Mouse (Mus musculus): ENCODE measurements around the gene Tecpr2. TPM values are rescaled to one million over a fixed set of nuclear protein-coding genes. Genes with fewer than 3 reads are reported as not detected.

Tecpr2 gene
- total and polyA plus RNA-seq, 3 experiments, result 3.6 to 5.2 (median 5.1) TPM

- Histone ChIP-seq H3K4me3 (no peak overlapping the region), H3K4me1 (ENCODE audit: control insufficient read depth, insufficient read depth, low read length) (peaks cover 15% of the 10 kb centered on the region), H3K27ac (peak overlapping the region; percentile 38), H3K79me2 (replicated peaks; ENCODE audit: control insufficient read depth, insufficient read depth, low read length) (no peaks in the 10 kb centered on the region), H3K27me3 (ENCODE audit: control insufficient read depth, insufficient read depth, low read length) (no peaks in the 10 kb centered on the region), H3K9ac (ENCODE audit: low read depth, low read length) (no peak overlapping the region), H3K36me3 (ENCODE audit: control insufficient read depth, insufficient read depth, low read length) (no peaks in the 10 kb centered on the region)
- DNase-seq, result peak in 1 of 2 experiments; percentile 36
- 41% methylated on average over 14 of the region's 14 CpGs for WGBS
- TF ChIP-seq CTCF (IDR thresholded peaks at IDR 0.05) (no peak), EP300 (IDR thresholded peaks at IDR 0.05; ENCODE audit: insufficient read depth, low read depth, low read length) (no peak), POLR2A (IDR thresholded peaks at IDR 0.05; ENCODE audit: insufficient read depth, low read depth, low read length) (peak; percentile 37; the same call in 1 of the 2 replicates)
- intact Hi-C loops (cut with DNase I), result no loop called here
Measured at GRCm38 (mm10) chr12:111007134-111008103, 118.4 kb downstream of the Tecpr2 start.

- Histone ChIP-seq H3K27me3 (ENCODE audit: control insufficient read depth, insufficient read depth, low read length) (no peaks in the 10 kb centered on the region), H3K4me1 (ENCODE audit: control insufficient read depth, insufficient read depth, low read length) (peaks cover 15% of the 10 kb centered on the region), H3K27ac (peak overlapping the region; percentile 38; the same call in 1 of the 2 replicates), H3K9ac (ENCODE audit: low read depth, low read length) (no peak overlapping the region), H3K79me2 (replicated peaks; ENCODE audit: control insufficient read depth, insufficient read depth, low read length) (no peaks in the 10 kb centered on the region), H3K4me3 (no peak overlapping the region), H3K36me3 (ENCODE audit: control insufficient read depth, insufficient read depth, low read length) (no peaks in the 10 kb centered on the region)
- 23% methylated on average over 11 of the region's 11 CpGs for WGBS
- DNase-seq, result peak in 1 of 2 experiments; percentile 14
- TF ChIP-seq EP300 (IDR thresholded peaks at IDR 0.05; ENCODE audit: insufficient read depth, low read depth, low read length) (no peak), CTCF (IDR thresholded peaks at IDR 0.05) (no peak), POLR2A (IDR thresholded peaks at IDR 0.05; ENCODE audit: insufficient read depth, low read depth, low read length) (no peak)
- intact Hi-C loops (cut with DNase I), result no loop called here
Measured at GRCm38 (mm10) chr12:111008500-111009490, 119.7 kb downstream of the Tecpr2 start.

- WGBS, result 70% methylated on average over 6 of the region's 6 CpGs
- no peak for DNase-seq
- Histone ChIP-seq H3K4me1 (ENCODE audit: control insufficient read depth, insufficient read depth, low read length) (peaks cover 15% of the 10 kb centered on the region), H3K36me3 (ENCODE audit: control insufficient read depth, insufficient read depth, low read length) (no peaks in the 10 kb centered on the region), H3K27me3 (ENCODE audit: control insufficient read depth, insufficient read depth, low read length) (no peaks in the 10 kb centered on the region), H3K9ac (ENCODE audit: low read depth, low read length) (no peak overlapping the region), H3K27ac (no peak overlapping the region), H3K4me3 (no peak overlapping the region), H3K79me2 (replicated peaks; ENCODE audit: control insufficient read depth, insufficient read depth, low read length) (no peaks in the 10 kb centered on the region)
- intact Hi-C loops (cut with DNase I), result no loop called here
- no peak for TF ChIP-seq EP300 (IDR thresholded peaks at IDR 0.05; ENCODE audit: insufficient read depth, low read depth, low read length)
- TF ChIP-seq POLR2A (IDR thresholded peaks at IDR 0.05; ENCODE audit: insufficient read depth, low read depth, low read length), result no peak
- TF ChIP-seq CTCF (IDR thresholded peaks at IDR 0.05), result no peak
Measured at GRCm38 (mm10) chr12:111009615-111010257, 120.7 kb downstream of the Tecpr2 start.

GRCm38 (mm10) chr12:111016807-111017206 lies 127.7 kb downstream of the Tecpr2 start:
- Histone ChIP-seq H3K9ac (ENCODE audit: low read depth, low read length) (no peak overlapping the region), H3K4me3 (no peak overlapping the region), H3K27me3 (ENCODE audit: control insufficient read depth, insufficient read depth, low read length) (no peaks in the 10 kb centered on the region), H3K27ac (no peak overlapping the region), H3K4me1 (ENCODE audit: control insufficient read depth, insufficient read depth, low read length) (no peaks in the 10 kb centered on the region), H3K79me2 (replicated peaks; ENCODE audit: control insufficient read depth, insufficient read depth, low read length) (no peaks in the 10 kb centered on the region), H3K36me3 (ENCODE audit: control insufficient read depth, insufficient read depth, low read length) (no peaks in the 10 kb centered on the region)
- intact Hi-C loops (cut with DNase I), result no loop called here
- DNase-seq, result no peak
- TF ChIP-seq CTCF (IDR thresholded peaks at IDR 0.05) (no peak), POLR2A (IDR thresholded peaks at IDR 0.05; ENCODE audit: insufficient read depth, low read depth, low read length) (no peak), EP300 (IDR thresholded peaks at IDR 0.05; ENCODE audit: insufficient read depth, low read depth, low read length) (no peak)
- whole genome bisulfite sequencing, result 82% methylated on average over 3 of the region's 3 CpGs

GRCm38 (mm10) chr12:111018068-111018467 lies 129.0 kb downstream of the Tecpr2 start:
- H3K79me2 ChIP-seq (replicated peaks; ENCODE audit: control insufficient read depth, insufficient read depth, low read length), result no peaks in the 10 kb centered on the region
- no peaks in the 10 kb centered on the region for H3K4me1 ChIP-seq (ENCODE audit: control insufficient read depth, insufficient read depth, low read length)
- H3K9ac ChIP-seq (ENCODE audit: low read depth, low read length), result no peak overlapping the region
- no peaks in the 10 kb centered on the region for H3K27me3 ChIP-seq (ENCODE audit: control insufficient read depth, insufficient read depth, low read length)
- H3K36me3 ChIP-seq (ENCODE audit: control insufficient read depth, insufficient read depth, low read length), result no peaks in the 10 kb centered on the region
- 93% methylated on average over 11 of the region's 11 CpGs for WGBS
- DNase-seq, result no peak
- intact Hi-C loops (cut with DNase I), result no loop called here
- no peak overlapping the region for H3K4me3 ChIP-seq
- TF ChIP-seq POLR2A (IDR thresholded peaks at IDR 0.05; ENCODE audit: insufficient read depth, low read depth, low read length), result no peak
- TF ChIP-seq EP300 (IDR thresholded peaks at IDR 0.05; ENCODE audit: insufficient read depth, low read depth, low read length), result no peak
- TF ChIP-seq CTCF (IDR thresholded peaks at IDR 0.05), result no peak
- no peak overlapping the region for H3K27ac ChIP-seq

Data from heart, adult 2 months (tissue).